Mouse (Mus musculus): ENCODE measurements around the gene 2700097O09Rik. TPM values are rescaled to one million over a fixed set of nuclear protein-coding genes. Genes with fewer than 3 reads are reported as not detected.

The 2700097O09Rik gene
- total RNA-seq, 4 experiments from 2014 or later, result 7.1 to 13.8 (median 8.1) TPM

Other genes starting within 250 kb of the 2700097O09Rik start
- gene Cfl2, start 217.2 kb downstream of the 2700097O09Rik start, total RNA-seq (2022), result 100 to 1,000 TPM; 109 to 134 (median 116) TPM
- not detected for gene Gm20403, start 93.6 kb downstream of the 2700097O09Rik start, total RNA-seq (2022)
- gene Baz1a, start 65.8 kb downstream of the 2700097O09Rik start, total RNA-seq (2022), result 1 to 10 TPM; 1.6 to 4.2 (median 3.4) TPM
- gene Srp54a, start 152 bp upstream of the 2700097O09Rik start, total RNA-seq (2022), result 100 to 1,000 TPM in 2 of 4 experiments, 10 to 100 TPM in 2; 95.1 to 102 (median 100) TPM
- 10 to 100 TPM in 3 of 4 experiments, 1 to 10 TPM in 1; 9.9 to 20.4 (median 18.9) TPM for gene Fam177a, start 44.4 kb upstream of the 2700097O09Rik start, total RNA-seq (2022)
- 10 to 100 TPM; 26.7 to 57.9 (median 45.6) TPM for gene Srp54b, start 75.0 kb upstream of the 2700097O09Rik start, total RNA-seq (2022)
- 10 to 100 TPM in 1 of 4 experiments, under 1 TPM in 1, not detected in 2; 0.53 to 10.9 TPM for gene 1700047I17Rik2, start 119.5 kb upstream of the 2700097O09Rik start, total RNA-seq (2022)
- 10 to 100 TPM; 33.4 to 40.9 (median 35.9) TPM for gene Srp54c, start 150.1 kb upstream of the 2700097O09Rik start, total RNA-seq (2022)
- 10 to 100 TPM in 2 of 4 experiments, 1 to 10 TPM in 2; 8.9 to 11.5 (median 10.3) TPM for gene 1110008L16Rik, start 219.5 kb upstream of the 2700097O09Rik start, total RNA-seq (2022)
- gene Ppp2r3c, start 222.9 kb upstream of the 2700097O09Rik start, total RNA-seq (2022), result 10 to 100 TPM; 11.6 to 13.8 (median 12.8) TPM

Measured in left cerebral cortex, adult 8-10 months (tissue).